7 mouse cellular contexts compared by ENCODE assay signal in the genomic region with DNA sequence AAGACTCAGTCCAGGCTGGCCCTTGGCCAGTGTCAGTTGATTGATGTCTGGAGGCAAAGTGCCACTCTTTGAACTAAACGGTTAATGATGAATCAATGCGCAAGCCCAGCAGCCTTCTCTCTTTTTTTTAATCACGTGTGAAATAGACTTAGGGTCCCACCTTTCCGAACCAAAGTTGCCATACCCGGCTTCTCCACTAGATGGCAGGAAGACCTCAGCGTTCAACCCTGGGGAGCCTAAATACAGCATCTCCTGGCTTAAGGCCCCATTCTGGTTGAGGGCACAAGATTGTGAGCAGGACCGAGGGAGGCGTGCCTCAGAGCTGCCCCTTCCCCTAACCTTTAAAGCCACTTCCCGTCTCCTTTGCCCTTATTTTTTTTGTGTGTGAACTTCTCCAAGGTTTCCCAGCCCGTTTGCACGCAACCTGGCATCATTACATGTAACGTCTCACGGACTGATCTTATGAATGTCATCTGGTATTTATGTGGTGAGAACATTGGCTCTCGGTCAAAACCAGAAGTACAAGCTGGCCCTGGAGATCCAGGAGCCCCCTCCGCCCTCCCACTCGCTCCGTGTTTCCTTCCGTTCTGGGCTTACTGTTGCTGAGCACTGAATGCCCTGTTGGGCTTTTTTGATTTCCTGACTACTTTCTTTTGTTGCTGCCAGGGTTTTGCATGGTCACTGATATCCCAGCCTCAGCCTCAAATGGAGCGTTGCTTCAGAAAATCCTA. TPM values are rescaled to one million over a fixed set of nuclear protein-coding genes. Genes with fewer than 3 reads are reported as not detected.
DNase-seq lines count a peak whose midpoint lies in the region; ATAC-seq lines count a peak whose summit lies in the region.

No protein-coding gene starts in this region.

- H3K27me3 ChIP-seq in intestine, embryonic 15.5 days (replicated peaks) = no peaks in the 10 kb centered on the region
- H3K27me3 ChIP-seq in midbrain, embryonic 11.5 days (ENCODE audit: control insufficient read depth, insufficient read depth, low read length) = no peaks in the 10 kb centered on the region

- DNase-seq in adrenal gland, adult 18-20 months (ENCODE audit: low spot score in 2 of 2) = peak; percentile 72 to 73
- DNase-seq in embryo, embryonic 11 days = peak; percentile 91
- peak; percentile 65 to 70 for DNase-seq in gastrocnemius, postnatal 36 days
- DNase-seq in left cerebral cortex, postnatal 36 days (ENCODE audit: low spot score in 2 of 2) = peak; percentile 81 to 85
- peak; percentile 100 for DNase-seq in midbrain, embryonic 11.5 days (ENCODE audit: low spot score, missing footprints)
- peak; percentile 55 for DNase-seq in skeletal muscle tissue, adult 2 months (ENCODE audit: low read depth, low spot score)

- H3K36me3 ChIP-seq in intestine, embryonic 15.5 days = 0 out of 2 replicates have a peak, but pooled peaks cover 4% of the 10 kb centered on the region
- no peaks in the 10 kb centered on the region for H3K36me3 ChIP-seq in midbrain, embryonic 11.5 days (ENCODE audit: control insufficient read depth, insufficient read depth, low read length)

- H3K9ac ChIP-seq in intestine, embryonic 15.5 days = no peak overlapping the region
- H3K9ac ChIP-seq in midbrain, embryonic 11.5 days (ENCODE audit: low read length) = no peak overlapping the region

- H3K4me3 ChIP-seq in intestine, embryonic 15.5 days (replicated peaks) = no peak overlapping the region
- H3K4me3 ChIP-seq in midbrain, embryonic 11.5 days (ENCODE audit: low read depth, low read length) = no peak overlapping the region

- H3K4me1 ChIP-seq in intestine, embryonic 15.5 days (replicated peaks) = no peaks in the 10 kb centered on the region
- no peaks in the 10 kb centered on the region for H3K4me1 ChIP-seq in midbrain, embryonic 11.5 days (ENCODE audit: control insufficient read depth, insufficient read depth, low read length)

- no peak overlapping the region for H3K27ac ChIP-seq in intestine, embryonic 15.5 days
- H3K27ac ChIP-seq in midbrain, embryonic 11.5 days (ENCODE audit: low read depth, low read length) = no peak overlapping the region

- H3K9me3 ChIP-seq in intestine, embryonic 15.5 days = no peaks in the 10 kb centered on the region
- H3K9me3 ChIP-seq in midbrain, embryonic 11.5 days (ENCODE audit: control insufficient read depth, low read length) = no peaks in the 10 kb centered on the region

- H3K4me2 ChIP-seq in intestine, embryonic 15.5 days (replicated peaks) = peak overlapping the region; percentile 46
- H3K4me2 ChIP-seq in midbrain, embryonic 11.5 days = no peak overlapping the region

- ATAC-seq in intestine, embryonic 15.5 days = peak; percentile 80
- ATAC-seq in midbrain, embryonic 11.5 days (ENCODE audit: low FRiP score) = peak; percentile 87

- intact Hi-C loops in gastrocnemius, postnatal 36 days (cut with DNase I) = loop anchor here (10.0 kb wide), 1 partner anchor 287 kb away; no protein-coding TSS in a partner anchor
- intact Hi-C loops in left cerebral cortex, postnatal 36 days (cut with DNase I) = loop anchor here (1.0 to 5.0 kb wide), 4 partner anchors 56 to 314 kb away; no protein-coding TSS in a partner anchor

- WGBS in intestine, embryonic 15.5 days = 30% methylated on average over 19 of the region's 19 CpGs
- 39% methylated on average over 19 of the region's 19 CpGs for WGBS in midbrain, embryonic 11.5 days

RNA-seq across cellular contexts. Expression of gene Gprc5a, which starts 22.4 kb away (rescaled TPM):
- 1 to 10 TPM; 1.1 to 3.5 TPM for total RNA-seq in adrenal gland, adult 18-20 months (2021)
- under 1 TPM; 0.39 to 0.48 TPM for total RNA-seq in gastrocnemius, postnatal 36 days (2021)
- 8.8 and 10.9 TPM in 2 replicates for polyA plus RNA-seq in intestine, embryonic 15.5 days (2015; fragmentation: Nextera tagmentation; extraction: Ambion mirVana)
- under 1 TPM; 0.30 to 0.43 TPM for total RNA-seq in left cerebral cortex, postnatal 36 days (2021)
- 2.8 and 3.0 TPM in 2 replicates for polyA plus RNA-seq in midbrain, embryonic 11.5 days (2014; fragmentation: Nextera tagmentation; extraction: Ambion mirVana)

RNA-seq across cellular contexts. Expression of gene Gprc5d, which starts 30.2 kb away (rescaled TPM):
- not detected for total RNA-seq in adrenal gland, adult 18-20 months (2021)
- total RNA-seq in gastrocnemius, postnatal 36 days (2021) = not detected
- not detected in 2 replicates for polyA plus RNA-seq in intestine, embryonic 15.5 days (2015; fragmentation: Nextera tagmentation; extraction: Ambion mirVana)
- not detected for total RNA-seq in left cerebral cortex, postnatal 36 days (2021)
- polyA plus RNA-seq in midbrain, embryonic 11.5 days (2014; fragmentation: Nextera tagmentation; extraction: Ambion mirVana) = not detected in 2 replicates
